Mouse (Mus musculus) thymus, adult 2 months (tissue): ENCODE data around the gene Mgat1.

Source experiments
- CTCF ChIP-seq: fragments of 200-500 bp; IDR thresholded peaks from 2 replicates; pipeline ENCODE4 v1.5.1; 2012; ENCODE audit warnings: mild to moderate bottlenecking, control low read depth, low read length, moderate library complexity, borderline replicate concordance; ENCODE audit not compliant: control insufficient read depth, poor library complexity, insufficient read depth; ENCODE audit errors: extremely low read depth
- POLR2A ChIP-seq: fragments of 200-500 bp; IDR thresholded peaks from 2 replicates; pipeline ENCODE4 v1.6.1; 2012; ENCODE audit warnings: mild to moderate bottlenecking, low read length, control low read depth, moderate library complexity; ENCODE audit not compliant: control insufficient read depth, poor library complexity, insufficient read depth; ENCODE audit errors: extremely low read depth

- TF ChIP-seq CTCF (no peak), POLR2A (no peak)
Observed at GRCm38 (mm10) chr11:49219271-49219670, 24.7 kb upstream of the Mgat1 start.
